In the genomic region with DNA sequence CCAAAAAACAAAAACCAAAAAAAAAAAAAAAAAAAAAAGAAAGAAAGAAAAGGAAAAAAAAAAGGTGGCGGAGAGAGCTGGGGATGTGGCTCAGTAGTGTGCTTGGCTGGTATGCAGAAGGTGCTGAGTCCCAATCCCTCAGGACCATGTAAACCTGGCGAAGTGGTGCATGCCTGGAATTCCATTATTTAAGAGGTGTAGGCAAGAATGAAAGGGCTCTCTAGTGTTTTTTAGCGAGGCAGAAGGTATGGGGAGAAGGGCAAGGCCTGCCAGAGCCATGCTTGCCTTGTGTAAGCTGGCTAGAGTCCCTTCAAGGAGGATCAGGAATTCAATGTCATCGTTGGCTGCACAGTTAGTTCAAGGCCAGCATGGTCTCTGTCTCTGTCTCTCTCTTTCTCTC, we compare ENCODE assay signal across 1 mouse cellular context.
TF ChIP-seq lines count a peak whose summit lies in the region.

No protein-coding gene starts in this region.

TF ChIP-seq in MEL, 35 proteins besides CTCF, POLR2A, EP300 and RAD21 (continued from another document):
- TF ChIP-seq SMC3 (IDR thresholded peaks at IDR 0.05; ENCODE audit: low read depth, low read length) = no peak
